Mouse (Mus musculus): ENCODE measurements around the gene Tbcc. TPM values are rescaled to one million over a fixed set of nuclear protein-coding genes. Genes with fewer than 3 reads are reported as not detected.

Gene Tbcc
- polyA plus RNA-seq, 1 experiment, result 44.9 TPM

GRCm38 (mm10) chr17:46858749-46859444, 31.6 kb upstream of the Tbcc start:
- TF ChIP-seq GATA1 (IDR thresholded peaks at IDR 0.05; ENCODE audit: low read length), result no peak

GRCm38 (mm10) chr17:46860120-46860519, 30.4 kb upstream of the Tbcc start:
- no peak for TF ChIP-seq GATA1 (IDR thresholded peaks at IDR 0.05; ENCODE audit: low read length)

GRCm38 (mm10) chr17:46864566-46865195, 25.8 kb upstream of the Tbcc start:
- TF ChIP-seq GATA1 (IDR thresholded peaks at IDR 0.05; ENCODE audit: low read length), result no peak

GRCm38 (mm10) chr17:46866836-46867235, 23.6 kb upstream of the Tbcc start:
- no peak for TF ChIP-seq GATA1 (IDR thresholded peaks at IDR 0.05; ENCODE audit: low read length)

- TF ChIP-seq GATA1 (IDR thresholded peaks at IDR 0.05; ENCODE audit: low read length), result no peak
Measured at GRCm38 (mm10) chr17:46870204-46870798, 20.2 kb upstream of the Tbcc start.

- TF ChIP-seq GATA1 (IDR thresholded peaks at IDR 0.05; ENCODE audit: low read length), result no peak
Measured at GRCm38 (mm10) chr17:46870913-46871312, 19.6 kb upstream of the Tbcc start.

- no peak for TF ChIP-seq GATA1 (IDR thresholded peaks at IDR 0.05; ENCODE audit: low read length)
Measured at GRCm38 (mm10) chr17:46872806-46873205, 17.7 kb upstream of the Tbcc start.

- TF ChIP-seq GATA1 (IDR thresholded peaks at IDR 0.05; ENCODE audit: low read length), result no peak
Measured at GRCm38 (mm10) chr17:46874133-46874532, 16.4 kb upstream of the Tbcc start.

- TF ChIP-seq GATA1 (IDR thresholded peaks at IDR 0.05; ENCODE audit: low read length), result no peak
Measured at GRCm38 (mm10) chr17:46875626-46876025, 14.9 kb upstream of the Tbcc start.

GRCm38 (mm10) chr17:46876371-46876950, 14.0 kb upstream of the Tbcc start:
- no peak for TF ChIP-seq GATA1 (IDR thresholded peaks at IDR 0.05; ENCODE audit: low read length)

- TF ChIP-seq GATA1 (IDR thresholded peaks at IDR 0.05; ENCODE audit: low read length), result no peak
Measured at GRCm38 (mm10) chr17:46877061-46877460, 13.4 kb upstream of the Tbcc start.

GRCm38 (mm10) chr17:46879841-46880311, 10.6 kb upstream of the Tbcc start:
- TF ChIP-seq GATA1 (IDR thresholded peaks at IDR 0.05; ENCODE audit: low read length), result no peak

- TF ChIP-seq GATA1 (IDR thresholded peaks at IDR 0.05; ENCODE audit: low read length), result no peak
Measured at GRCm38 (mm10) chr17:46880322-46880721, 10.2 kb upstream of the Tbcc start.

GRCm38 (mm10) chr17:46881728-46882127, 8.8 kb upstream of the Tbcc start:
- TF ChIP-seq GATA1 (IDR thresholded peaks at IDR 0.05; ENCODE audit: low read length), result no peak

GRCm38 (mm10) chr17:46883107-46883506, 7.4 kb upstream of the Tbcc start:
- no peak for TF ChIP-seq GATA1 (IDR thresholded peaks at IDR 0.05; ENCODE audit: low read length)

- no peak for TF ChIP-seq GATA1 (IDR thresholded peaks at IDR 0.05; ENCODE audit: low read length)
Measured at GRCm38 (mm10) chr17:46884766-46885165, 5.7 kb upstream of the Tbcc start.
